Mouse (Mus musculus) kidney, adult 2 months (tissue): Measurements from ENCODE around the gene Lrrc40.

Experiments used
- CTCF ChIP-seq: fragments of 200-500 bp; conservative IDR thresholded peaks from 2 replicates; pipeline ENCODE4 v1.5.1; 2011; ENCODE audit warnings: low read depth, mild to moderate bottlenecking, control low read depth, low read length, moderate library complexity, mixed read lengths; ENCODE audit not compliant: insufficient read depth, insufficient read length
- POLR2A ChIP-seq: fragments of 200-500 bp; IDR thresholded peaks from one replicate; pipeline ENCODE4 v1.6.1; 2011; ENCODE audit warnings: low read depth, low read length, control low read depth

DNA sequence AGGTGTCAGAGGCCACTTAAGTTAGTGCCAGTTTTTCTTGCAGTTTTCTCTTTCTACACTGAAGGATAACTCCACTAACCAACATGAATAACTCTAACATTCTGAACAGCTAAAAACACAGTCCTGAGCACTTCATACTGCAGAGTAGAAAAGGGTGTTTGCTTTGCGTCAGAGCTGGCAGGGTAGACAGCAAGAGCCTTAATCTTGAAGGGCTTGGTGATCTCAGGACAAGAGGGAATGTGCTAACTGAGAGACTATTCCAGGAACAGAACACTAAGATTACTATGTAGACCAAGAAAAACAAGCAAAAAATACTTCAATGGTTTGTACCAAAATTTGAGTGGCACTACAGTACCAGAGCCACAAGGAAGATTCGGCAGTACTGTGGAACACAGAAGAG is 38.5 kb downstream of the Lrrc40 start:
- no peak for TF ChIP-seq CTCF
- TF ChIP-seq POLR2A = no peak
